Mouse (Mus musculus): ENCODE data around the gene Ubald1.

DNA sequence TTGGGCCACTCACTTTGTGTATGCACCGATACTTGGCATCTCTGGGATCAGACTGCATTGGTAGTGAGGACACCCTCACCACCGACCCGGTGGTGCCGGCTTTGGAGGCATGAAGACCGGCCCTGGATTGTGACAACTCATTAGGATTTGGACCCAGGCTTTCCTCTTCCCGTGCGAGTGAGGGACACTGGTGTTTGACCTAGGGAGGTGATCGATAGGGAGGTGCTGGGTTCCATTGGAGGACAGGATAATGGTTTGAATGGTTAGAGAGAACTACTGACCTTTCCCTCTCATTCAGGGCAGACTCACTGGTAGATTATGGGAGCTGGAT, 6.5 kb upstream of the Ubald1 start:
- no peak for TF ChIP-seq POLR2A (IDR thresholded peaks at IDR 0.05; ENCODE audit: control insufficient read depth, extremely low read depth, insufficient read depth, low read length, poor library complexity)
- TF ChIP-seq CTCF (IDR thresholded peaks at IDR 0.05; ENCODE audit: borderline replicate concordance, control insufficient read depth, extremely low read depth, insufficient read depth, low read length, poor library complexity): no peak
